Mouse (Mus musculus): ENCODE data around the gene Efcab12. TPM values are rescaled to one million over a fixed set of nuclear protein-coding genes. Genes with fewer than 3 reads are reported as not detected.

The Efcab12 gene
- polyA plus RNA-seq, 1 experiment from 2014 or later, result 0.72 TPM

GRCm38 (mm10) chr6:115791842-115792686 is 46.1 kb downstream of the Efcab12 start:
- Histone ChIP-seq H3K27me3 (ENCODE audit: control insufficient read depth, insufficient read depth, low read length) (no peaks in the 10 kb centered on the region), H3K4me1 (ENCODE audit: control insufficient read depth, insufficient read depth, low read length) (no peaks in the 10 kb centered on the region)
- DNase-seq (ENCODE audit: low spot score), result no peak

GRCm38 (mm10) chr6:115791016-115791415 is 47.2 kb downstream of the Efcab12 start:
- Histone ChIP-seq H3K4me2 (ENCODE audit: low read depth, severe bottlenecking) (no peak overlapping the region), H3K27ac (replicated peaks; ENCODE audit: low read depth, low read length) (no peak overlapping the region), H3K4me3 (ENCODE audit: low read depth, low read length) (no peak overlapping the region), H3K9me3 (ENCODE audit: control insufficient read depth, low read length) (no peaks in the 10 kb centered on the region), H3K9ac (ENCODE audit: low read length) (no peak overlapping the region), H3K27me3 (ENCODE audit: control insufficient read depth, insufficient read depth, low read length) (no peaks in the 10 kb centered on the region), H3K4me1 (ENCODE audit: control insufficient read depth, insufficient read depth, low read length) (no peaks in the 10 kb centered on the region), H3K36me3 (ENCODE audit: control insufficient read depth, insufficient read depth, low read length) (peaks cover 39% of the 10 kb centered on the region)
- no peak for DNase-seq (ENCODE audit: low spot score)
- no peak for ATAC-seq (ENCODE audit: insufficient number of reproducible peaks, low FRiP score, low TSS enrichment, low read depth)
- 88% methylated on average over 10 of the region's 10 CpGs for WGBS

More at GRCm38 (mm10) chr6:115791842-115792686, 46.1 kb downstream of the Efcab12 start:
- Histone ChIP-seq H3K4me2 (ENCODE audit: low read depth, severe bottlenecking) (no peak overlapping the region), H3K27ac (replicated peaks; ENCODE audit: low read depth, low read length) (no peak overlapping the region), H3K9ac (ENCODE audit: low read length) (no peak overlapping the region), H3K4me3 (ENCODE audit: low read depth, low read length) (no peak overlapping the region), H3K36me3 (ENCODE audit: control insufficient read depth, insufficient read depth, low read length) (peaks cover 38% of the 10 kb centered on the region), H3K9me3 (ENCODE audit: control insufficient read depth, low read length) (no peaks in the 10 kb centered on the region)
- 90% methylated on average over 34 of the region's 34 CpGs for WGBS
- no peak for ATAC-seq (ENCODE audit: insufficient number of reproducible peaks, low FRiP score, low TSS enrichment, low read depth)

DNA sequence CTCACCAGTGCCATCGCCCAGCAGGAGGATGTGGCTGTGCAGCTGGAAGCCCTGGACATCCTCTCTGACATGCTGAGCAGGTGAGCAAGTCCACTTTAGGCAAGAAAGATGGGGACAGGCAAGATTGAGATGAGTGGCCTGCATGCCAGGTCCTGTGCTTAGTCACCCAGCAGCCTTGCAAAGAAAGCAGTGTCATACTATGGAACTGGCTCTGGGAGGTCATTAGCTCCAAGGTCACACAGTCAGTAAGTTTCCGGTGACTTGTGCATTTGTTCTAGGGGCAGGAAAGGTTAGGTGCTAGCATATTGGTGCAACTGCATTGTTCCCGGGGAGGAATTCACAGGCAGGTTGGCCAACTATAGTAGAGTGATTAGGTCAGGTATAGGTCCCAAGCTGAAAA is 55.4 kb downstream of the Efcab12 start:
- peaks cover 47% of the 10 kb centered on the region for H3K36me3 ChIP-seq (ENCODE audit: control insufficient read depth, insufficient read depth, low read length)
- no peak overlapping the region for H3K27ac ChIP-seq (replicated peaks; ENCODE audit: low read depth, low read length)
- no peak for ATAC-seq (ENCODE audit: insufficient number of reproducible peaks, low FRiP score, low TSS enrichment, low read depth)
- no peaks in the 10 kb centered on the region for H3K4me1 ChIP-seq (ENCODE audit: control insufficient read depth, insufficient read depth, low read length)
- H3K9ac ChIP-seq (ENCODE audit: low read length), result no peak overlapping the region
- WGBS, result 93% methylated on average over 3 of the region's 3 CpGs
- no peak overlapping the region for H3K4me3 ChIP-seq (ENCODE audit: low read depth, low read length)
- H3K9me3 ChIP-seq (ENCODE audit: control insufficient read depth, low read length), result no peaks in the 10 kb centered on the region
- no peaks in the 10 kb centered on the region for H3K27me3 ChIP-seq (ENCODE audit: control insufficient read depth, insufficient read depth, low read length)
- no peak overlapping the region for H3K4me2 ChIP-seq (ENCODE audit: low read depth, severe bottlenecking)
- DNase-seq (ENCODE audit: low spot score), result no peak

DNA sequence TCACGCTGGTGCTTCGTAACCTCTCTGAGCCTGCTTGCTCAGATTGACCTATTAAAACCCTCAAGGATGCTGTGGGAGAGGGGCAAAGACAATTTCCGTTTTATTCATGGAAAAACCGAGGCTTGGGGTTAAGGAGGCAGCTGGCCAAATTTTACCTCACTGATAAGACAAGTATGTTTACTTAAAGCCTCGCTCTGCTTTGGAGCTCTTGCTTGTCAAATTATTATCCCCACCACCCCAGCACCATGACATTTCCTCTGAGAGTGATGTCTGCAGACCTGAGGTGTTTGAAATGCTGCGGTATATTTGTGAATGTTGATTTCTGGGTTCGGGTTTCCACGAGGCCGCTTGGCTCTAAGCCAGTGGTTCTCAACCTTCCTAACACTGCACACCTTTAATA is 61.8 kb downstream of the Efcab12 start:
- H3K4me3 ChIP-seq (ENCODE audit: low read depth, low read length), result peak overlapping the region; percentile 57
- no peak for DNase-seq (ENCODE audit: low spot score)
- 68% methylated on average over 9 of the region's 9 CpGs for WGBS
- peak overlapping the region; percentile 83 for H3K4me2 ChIP-seq (ENCODE audit: low read depth, severe bottlenecking)
- peaks cover 12% of the 10 kb centered on the region; the same call in 1 of the 2 replicates for H3K4me1 ChIP-seq (ENCODE audit: control insufficient read depth, insufficient read depth, low read length)
- no peaks in the 10 kb centered on the region for H3K9me3 ChIP-seq (ENCODE audit: control insufficient read depth, low read length)
- no peak for ATAC-seq (ENCODE audit: insufficient number of reproducible peaks, low FRiP score, low TSS enrichment, low read depth)
- no peak overlapping the region for H3K27ac ChIP-seq (replicated peaks; ENCODE audit: low read depth, low read length)
- H3K9ac ChIP-seq (ENCODE audit: low read length), result no peak overlapping the region
- peaks cover 19% of the 10 kb centered on the region for H3K36me3 ChIP-seq (ENCODE audit: control insufficient read depth, insufficient read depth, low read length)
- H3K27me3 ChIP-seq (ENCODE audit: control insufficient read depth, insufficient read depth, low read length), result no peaks in the 10 kb centered on the region

- H3K4me2 ChIP-seq (ENCODE audit: low read depth, severe bottlenecking), result peak overlapping the region; percentile 83
- 67% methylated on average over 3 of the region's 3 CpGs for WGBS
- peaks cover 14% of the 10 kb centered on the region for H3K36me3 ChIP-seq (ENCODE audit: control insufficient read depth, insufficient read depth, low read length)
- no peaks in the 10 kb centered on the region for H3K27me3 ChIP-seq (ENCODE audit: control insufficient read depth, insufficient read depth, low read length)
- H3K4me3 ChIP-seq (ENCODE audit: low read depth, low read length), result peak overlapping the region; percentile 57
- no peak overlapping the region; the same call in 1 of the 2 replicates for H3K27ac ChIP-seq (replicated peaks; ENCODE audit: low read depth, low read length)
- peaks cover 12% of the 10 kb centered on the region; the same call in 1 of the 2 replicates for H3K4me1 ChIP-seq (ENCODE audit: control insufficient read depth, insufficient read depth, low read length)
- ATAC-seq (ENCODE audit: insufficient number of reproducible peaks, low FRiP score, low TSS enrichment, low read depth) (no peak), DNase-seq (ENCODE audit: low spot score) (no peak)
- H3K9ac ChIP-seq (ENCODE audit: low read length), result peak overlapping the region; percentile 79
- no peaks in the 10 kb centered on the region for H3K9me3 ChIP-seq (ENCODE audit: control insufficient read depth, low read length)
These were observed 62.4 kb downstream of the Efcab12 start for GRCm38 (mm10) chr6:115775838-115776237.

DNA sequence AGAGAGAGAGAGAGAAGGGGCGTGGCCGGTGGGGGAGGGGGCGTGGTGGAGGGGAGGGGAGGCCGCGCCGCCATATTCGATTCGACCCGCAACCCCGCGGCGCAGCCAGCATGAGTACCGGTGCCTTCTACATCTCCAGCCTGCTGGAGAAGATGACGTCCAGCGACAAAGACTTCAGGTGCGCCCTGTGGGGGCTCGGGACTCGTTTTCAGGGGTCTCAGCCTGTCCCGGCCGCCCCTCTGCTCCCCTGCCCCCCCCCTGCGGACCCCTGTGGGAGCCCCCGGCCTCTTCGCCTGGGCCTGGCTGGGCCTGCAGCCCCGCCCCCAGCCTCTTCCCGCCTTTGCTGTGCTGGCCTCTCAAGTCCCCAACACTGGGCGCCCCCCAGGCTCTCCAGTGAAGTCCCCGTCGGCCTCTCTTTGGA is 63.7 kb downstream of the Efcab12 start, which contains the start of gene Cand2:
Gene Cand2 (plus strand): TSS at position 38 of the 421 bp plus-strand sequence.
- ATAC-seq (ENCODE audit: insufficient number of reproducible peaks, low FRiP score, low TSS enrichment, low read depth) (peak; percentile 86), DNase-seq (ENCODE audit: low spot score) (peak; percentile 87)
- H3K27me3 ChIP-seq (ENCODE audit: control insufficient read depth, insufficient read depth, low read length), result no peaks in the 10 kb centered on the region
- peaks cover 9% of the 10 kb centered on the region for H3K36me3 ChIP-seq (ENCODE audit: control insufficient read depth, insufficient read depth, low read length)
- H3K9ac ChIP-seq (ENCODE audit: low read length), result peak within 1 kb of the TSS; percentile 79
- WGBS, result 0% methylated on average over 21 of the region's 28 CpGs
- no peaks in the 10 kb centered on the region for H3K9me3 ChIP-seq (ENCODE audit: control insufficient read depth, low read length)
- peak within 1 kb of the TSS; percentile 57 for H3K4me3 ChIP-seq (ENCODE audit: low read depth, low read length)
- H3K27ac ChIP-seq (replicated peaks; ENCODE audit: low read depth, low read length), result peak within 1 kb of the TSS; percentile 66
- H3K4me1 ChIP-seq (ENCODE audit: control insufficient read depth, insufficient read depth, low read length), result peaks cover 12% of the 10 kb centered on the region; the same call in 1 of the 2 replicates
- peak within 1 kb of the TSS; percentile 83 for H3K4me2 ChIP-seq (ENCODE audit: low read depth, severe bottlenecking)

- Histone ChIP-seq H3K4me1 (ENCODE audit: control insufficient read depth, insufficient read depth, low read length) (peaks cover 12% of the 10 kb centered on the region; the same call in 1 of the 2 replicates), H3K4me3 (ENCODE audit: low read depth, low read length) (peak overlapping the region; percentile 57; the same call in 1 of the 2 replicates), H3K9me3 (ENCODE audit: control insufficient read depth, low read length) (no peaks in the 10 kb centered on the region), H3K27me3 (ENCODE audit: control insufficient read depth, insufficient read depth, low read length) (no peaks in the 10 kb centered on the region), H3K27ac (replicated peaks; ENCODE audit: low read depth, low read length) (0 out of 2 replicates have a peak overlapping the region, but pooled peaks have one; percentile 18), H3K9ac (ENCODE audit: low read length) (peak overlapping the region; percentile 58; the same call in 1 of the 2 replicates), H3K36me3 (ENCODE audit: control insufficient read depth, insufficient read depth, low read length) (peaks cover 7% of the 10 kb centered on the region; the same call in 1 of the 2 replicates), H3K4me2 (ENCODE audit: low read depth, severe bottlenecking) (peak overlapping the region; percentile 50)
- ATAC-seq (ENCODE audit: insufficient number of reproducible peaks, low FRiP score, low TSS enrichment, low read depth) (peak; percentile 79; the same call in 1 of the 2 replicates), DNase-seq (ENCODE audit: low spot score) (peak; percentile 82)
- WGBS, result 2% methylated on average over 14 of the region's 14 CpGs
These were observed 64.2 kb downstream of the Efcab12 start for GRCm38 (mm10) chr6:115773966-115774413.

GRCm38 (mm10) chr6:115772604-115773003 is 65.6 kb downstream of the Efcab12 start:
- Histone ChIP-seq H3K9ac (ENCODE audit: low read length) (no peak overlapping the region), H3K4me1 (ENCODE audit: control insufficient read depth, insufficient read depth, low read length) (peaks cover 12% of the 10 kb centered on the region), H3K36me3 (ENCODE audit: control insufficient read depth, insufficient read depth, low read length) (no peaks in the 10 kb centered on the region), H3K27me3 (ENCODE audit: control insufficient read depth, insufficient read depth, low read length) (no peaks in the 10 kb centered on the region), H3K4me3 (ENCODE audit: low read depth, low read length) (no peak overlapping the region), H3K4me2 (ENCODE audit: low read depth, severe bottlenecking) (no peak overlapping the region), H3K9me3 (ENCODE audit: control insufficient read depth, low read length) (no peaks in the 10 kb centered on the region), H3K27ac (replicated peaks; ENCODE audit: low read depth, low read length) (no peak overlapping the region)
- WGBS, result 100% methylated on average over 1 of the region's 1 CpGs
- no peak for DNase-seq (ENCODE audit: low spot score)
- no peak for ATAC-seq (ENCODE audit: insufficient number of reproducible peaks, low FRiP score, low TSS enrichment, low read depth)
